Mouse (Mus musculus) neural tube, embryonic 13.5 days (tissue): ENCODE data around the gene Ppp1r14a. TPM values are rescaled to one million over a fixed set of nuclear protein-coding genes. Genes with fewer than 3 reads are reported as not detected.

Source experiments
- ATAC-seq: fragments of 200-750 bp; cut with Nextera tagmentation; 2 replicates; pipeline ENCODE4 v1.8.0; 2017; ENCODE audit warnings: low read depth, mild to moderate bottlenecking, moderate TSS enrichment, moderate library complexity
- H3K27ac ChIP-seq: fragments of 300-500 bp; sonication (generic); replicated peaks from 2 replicates; pipeline ENCODE4 v1.5.1; 2015; ENCODE audit warnings: moderate library complexity, mild to moderate bottlenecking, inconsistent platforms
- H3K27me3 ChIP-seq: fragments of 300-500 bp; sonication (generic); 2 replicates; pipeline ENCODE4 v1.6.1; 2015; ENCODE audit warnings: mild to moderate bottlenecking, inconsistent platforms
- H3K36me3 ChIP-seq: fragments of 300-500 bp; sonication (generic); 2 replicates; pipeline ENCODE4 v1.6.1; 2015; ENCODE audit warnings: mild to moderate bottlenecking, inconsistent platforms
- H3K4me1 ChIP-seq: fragments of 300-500 bp; sonication (generic); replicated peaks from 2 replicates; pipeline ENCODE4 v1.6.1; 2015; ENCODE audit warnings: inconsistent platforms
- H3K4me2 ChIP-seq: fragments of 300-500 bp; sonication (generic); 2 replicates; pipeline ENCODE4 v1.6.1; 2015; ENCODE audit warnings: inconsistent platforms, mild to moderate bottlenecking, moderate library complexity
- H3K4me3 ChIP-seq: fragments of 300-500 bp; sonication (generic); 2 replicates; pipeline ENCODE4 v1.5.1; 2015; ENCODE audit warnings: mild to moderate bottlenecking, inconsistent platforms
- H3K9ac ChIP-seq: fragments of 300-500 bp; sonication (generic); 2 replicates; pipeline ENCODE4 v1.6.1; 2015; ENCODE audit warnings: moderate library complexity, mild to moderate bottlenecking, inconsistent platforms
- H3K9me3 ChIP-seq: fragments of 300-500 bp; sonication (generic); 2 replicates; pipeline ENCODE4 v1.6.1; 2016; ENCODE audit warnings: inconsistent platforms
- WGBS: fragments of 180-500 bp; shearing (Covaris S2); methylation state at CpG from one replicate; pipeline ENCODE4 v1.1.7; 2015; 5-methylcytosine and 5-hydroxymethylcytosine counted together
- polyA plus RNA-seq: library from polyadenylated mRNA; unstranded; fragments of >200 nt; fragmentation: Nextera tagmentation; extraction: Ambion mirVana; gene quantifications from 2 replicates; pipeline ENCODE4 v1.2.1, GENCODE M21; 2015

The Ppp1r14a gene
- polyA plus RNA-seq, 1 experiment from 2014 or later, result 24.8 TPM

- peak; percentile 84 for ATAC-seq
- Histone ChIP-seq H3K4me2 (peak within 1 kb of the TSS; percentile 96), H3K9me3 (no peaks in the 10 kb centered on the region), H3K4me1 (peaks cover 17% of the 10 kb centered on the region), H3K4me3 (peak within 1 kb of the TSS; percentile 56), H3K27me3 (peaks cover 48% of the 10 kb centered on the region), H3K27ac (no peak within 1 kb of the TSS), H3K36me3 (no peaks in the 10 kb centered on the region), H3K9ac (peak within 1 kb of the TSS; percentile 71)
- WGBS, result under 1% methylated on average over 79 of the region's 80 CpGs
Measured at GRCm38 (mm10) chr7:29281201-29282073, 7.7 kb upstream of the Ppp1r14a start, which contains the start of gene Spint2. TSS of gene Spint2 (minus strand) at chr7:29281912.

- Histone ChIP-seq H3K36me3 (no peaks in the 10 kb centered on the region), H3K4me2 (peak overlapping the region; percentile 96), H3K9me3 (no peaks in the 10 kb centered on the region), H3K9ac (peak overlapping the region; percentile 71), H3K27me3 (peaks cover 50% of the 10 kb centered on the region), H3K4me3 (peak overlapping the region; percentile 56), H3K27ac (no peak overlapping the region), H3K4me1 (peaks cover 17% of the 10 kb centered on the region)
- no peak; the same call in 1 of the 2 replicates for ATAC-seq
- WGBS, result 10% methylated on average over 21 of the region's 21 CpGs
Measured at GRCm38 (mm10) chr7:29282074-29282554, 7.0 kb upstream of the Ppp1r14a start.

DNA sequence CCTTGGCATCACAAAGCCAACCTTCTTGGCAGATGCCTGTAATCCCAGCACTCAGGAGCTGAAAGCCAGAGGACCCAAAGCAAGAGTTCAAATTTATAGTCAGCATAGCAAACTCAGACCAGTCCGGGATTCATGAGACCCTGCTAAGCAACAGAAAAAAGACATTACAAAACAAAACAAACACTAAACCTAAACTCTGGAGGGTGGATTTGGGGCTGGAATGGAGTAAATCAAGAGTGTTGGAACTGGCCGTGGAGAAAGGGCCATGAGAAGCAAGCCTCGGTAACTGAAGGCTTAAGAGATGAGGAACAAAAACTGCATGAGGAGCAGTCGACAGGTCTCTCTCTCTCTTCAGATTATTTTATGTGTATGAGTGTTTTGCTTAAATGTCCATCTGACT lies 5.2 kb upstream of the Ppp1r14a start:
- 76% methylated on average over 4 of the region's 4 CpGs for WGBS

DNA sequence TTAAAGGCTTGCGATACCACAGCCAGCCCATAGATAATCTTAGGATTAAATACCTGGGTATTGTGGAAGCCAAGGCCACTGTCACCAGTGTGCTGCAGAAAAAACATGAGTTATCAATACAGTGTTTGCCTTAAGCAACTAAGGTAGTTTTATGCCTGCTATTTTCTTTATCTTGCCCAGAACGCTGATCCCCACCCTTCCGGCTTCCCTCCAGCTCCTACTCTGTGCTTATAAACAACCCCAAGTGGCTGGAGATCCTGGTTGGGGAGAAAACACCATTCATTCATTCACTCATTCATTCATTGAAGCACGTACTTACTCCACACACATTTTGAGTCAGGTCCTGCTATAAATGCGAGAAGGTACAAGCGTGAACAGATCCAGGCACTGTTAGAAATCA lies 4.6 kb upstream of the Ppp1r14a start:
- H3K4me2 ChIP-seq, result no peak overlapping the region
- H3K27me3 ChIP-seq, result peaks cover 56% of the 10 kb centered on the region
- no peaks in the 10 kb centered on the region for H3K36me3 ChIP-seq
- H3K4me3 ChIP-seq, result no peak overlapping the region
- no peak for ATAC-seq
- no peaks in the 10 kb centered on the region for H3K9me3 ChIP-seq
- H3K27ac ChIP-seq, result no peak overlapping the region
- WGBS, result 94% methylated on average over 6 of the region's 6 CpGs
- H3K4me1 ChIP-seq, result peaks cover 28% of the 10 kb centered on the region
- H3K9ac ChIP-seq, result no peak overlapping the region

More for the DNA sequence above, 5.2 kb upstream of the Ppp1r14a start:
- Histone ChIP-seq H3K4me3 (no peak overlapping the region), H3K27me3 (peaks cover 58% of the 10 kb centered on the region), H3K9me3 (no peaks in the 10 kb centered on the region), H3K9ac (no peak overlapping the region), H3K36me3 (no peaks in the 10 kb centered on the region), H3K4me2 (no peak overlapping the region), H3K27ac (no peak overlapping the region), H3K4me1 (peaks cover 21% of the 10 kb centered on the region)
- no peak for ATAC-seq

- no peaks in the 10 kb centered on the region for H3K9me3 ChIP-seq
- WGBS, result 84% methylated on average over 7 of the region's 7 CpGs
- no peak for ATAC-seq
- no peak overlapping the region for H3K27ac ChIP-seq
- peaks cover 37% of the 10 kb centered on the region for H3K4me1 ChIP-seq
- no peak overlapping the region for H3K9ac ChIP-seq
- no peak overlapping the region for H3K4me3 ChIP-seq
- no peaks in the 10 kb centered on the region for H3K36me3 ChIP-seq
- H3K27me3 ChIP-seq, result peaks cover 27% of the 10 kb centered on the region
- no peak overlapping the region for H3K4me2 ChIP-seq
Measured at GRCm38 (mm10) chr7:29287481-29287880, 1.6 kb upstream of the Ppp1r14a start.

DNA sequence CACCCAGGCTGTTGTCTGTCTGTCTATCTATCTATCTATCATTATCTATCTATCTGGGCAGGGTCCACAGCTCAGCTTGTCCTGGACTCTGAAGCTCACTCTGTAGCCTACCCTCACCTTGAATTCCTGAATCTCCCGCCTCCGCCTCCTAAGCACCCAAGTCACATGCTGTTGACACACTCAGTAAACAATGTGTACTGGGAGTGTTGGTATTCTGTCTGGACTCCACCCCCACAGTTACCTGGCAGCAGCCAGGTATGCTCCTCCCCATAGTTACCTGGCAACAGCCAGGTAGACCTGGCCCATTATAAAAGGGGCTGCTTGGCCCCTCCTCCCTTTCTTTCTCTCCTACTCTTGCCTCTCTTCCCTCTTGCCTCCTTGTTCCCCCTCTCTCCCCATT lies 1.0 kb upstream of the Ppp1r14a start:
- Histone ChIP-seq H3K9me3 (no peaks in the 10 kb centered on the region), H3K27me3 (peaks cover 22% of the 10 kb centered on the region; the same call in 1 of the 2 replicates), H3K4me2 (no peak overlapping the region), H3K27ac (no peak overlapping the region), H3K4me3 (no peak overlapping the region), H3K4me1 (peaks cover 43% of the 10 kb centered on the region), H3K36me3 (no peaks in the 10 kb centered on the region), H3K9ac (no peak overlapping the region)
- no peak for ATAC-seq
- WGBS, result 83% methylated on average over 2 of the region's 2 CpGs

DNA sequence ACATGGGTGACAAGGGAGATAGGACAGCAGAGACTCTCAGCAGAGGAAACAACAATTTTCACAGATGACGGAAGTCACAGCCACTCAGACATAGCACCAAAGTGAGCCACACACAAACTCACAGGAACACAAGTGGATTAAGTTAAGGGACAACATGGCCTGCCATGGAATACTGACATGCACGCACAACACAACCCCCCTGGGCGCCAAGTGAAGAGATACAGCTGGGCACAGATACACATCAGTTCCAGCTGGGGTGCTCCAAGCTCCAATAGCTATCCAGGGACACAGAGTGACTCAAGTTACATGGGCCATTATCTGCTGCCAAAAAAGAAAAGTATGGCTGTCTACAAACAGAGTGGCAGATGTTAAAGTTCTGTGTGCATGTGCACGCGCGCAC lies 748 bp downstream of the Ppp1r14a start:
- H3K4me2 ChIP-seq, result peak overlapping the region; percentile 79
- no peak for ATAC-seq
- peaks cover 17% of the 10 kb centered on the region; the same call in 1 of the 2 replicates for H3K27me3 ChIP-seq
- no peaks in the 10 kb centered on the region for H3K36me3 ChIP-seq
- H3K9ac ChIP-seq, result peak overlapping the region; percentile 74
- 70% methylated on average over 6 of the region's 6 CpGs for WGBS
- no peaks in the 10 kb centered on the region for H3K9me3 ChIP-seq
- peak overlapping the region; percentile 48 for H3K4me3 ChIP-seq
- peak overlapping the region; percentile 84 for H3K27ac ChIP-seq
- H3K4me1 ChIP-seq, result peaks cover 57% of the 10 kb centered on the region

DNA sequence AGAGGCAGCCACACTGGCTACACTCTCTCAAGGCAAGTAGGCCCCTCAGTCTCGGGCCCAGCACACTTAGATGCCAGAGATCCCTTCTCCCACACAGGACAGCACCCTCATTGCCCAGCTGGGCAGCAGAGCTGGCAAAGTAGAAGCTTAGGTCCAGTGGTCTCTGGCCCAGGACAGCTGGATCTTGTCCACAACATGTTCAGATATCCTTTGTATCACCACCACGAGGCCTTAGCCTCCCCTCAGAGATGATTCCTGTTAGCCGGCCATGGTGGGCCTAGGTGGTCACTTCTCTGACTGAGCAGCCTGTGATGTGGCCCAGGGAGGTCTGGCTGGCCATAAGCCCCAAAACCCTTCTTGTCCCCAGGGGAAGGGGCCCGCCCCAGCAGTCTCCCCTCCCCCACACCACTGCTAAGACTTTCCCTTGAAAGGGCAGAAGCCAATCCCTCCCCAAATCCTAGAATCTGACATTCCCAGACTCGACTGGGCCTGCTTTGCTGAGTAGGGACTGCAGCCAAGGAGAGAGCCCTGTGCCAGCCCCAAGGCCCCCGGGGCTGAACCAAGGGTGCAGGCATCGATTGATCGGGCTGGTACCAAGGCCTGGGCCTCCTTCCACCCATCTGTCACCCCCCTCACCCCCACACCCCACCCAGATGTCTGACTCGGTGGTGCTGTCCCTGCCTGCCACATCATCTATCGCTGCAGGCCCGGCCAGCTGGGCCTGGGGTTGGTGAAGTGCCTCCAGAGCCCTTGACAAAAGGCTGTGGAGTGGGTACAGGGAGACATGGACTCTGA lies 1.8 kb downstream of the Ppp1r14a start:
- 0 out of 2 replicates have a peak, but pooled peaks have one; percentile 4 for ATAC-seq
- H3K4me1 ChIP-seq, result peaks cover 57% of the 10 kb centered on the region
- peak overlapping the region; percentile 84 for H3K27ac ChIP-seq
- H3K9ac ChIP-seq, result peak overlapping the region; percentile 58
- H3K9me3 ChIP-seq, result no peaks in the 10 kb centered on the region
- H3K4me3 ChIP-seq, result peak overlapping the region; percentile 4; the same call in 1 of the 2 replicates
- H3K36me3 ChIP-seq, result no peaks in the 10 kb centered on the region
- H3K4me2 ChIP-seq, result peak overlapping the region; percentile 79
- 23% methylated on average over 11 of the region's 11 CpGs for WGBS
- H3K27me3 ChIP-seq, result peaks cover 10% of the 10 kb centered on the region; the same call in 1 of the 2 replicates

DNA sequence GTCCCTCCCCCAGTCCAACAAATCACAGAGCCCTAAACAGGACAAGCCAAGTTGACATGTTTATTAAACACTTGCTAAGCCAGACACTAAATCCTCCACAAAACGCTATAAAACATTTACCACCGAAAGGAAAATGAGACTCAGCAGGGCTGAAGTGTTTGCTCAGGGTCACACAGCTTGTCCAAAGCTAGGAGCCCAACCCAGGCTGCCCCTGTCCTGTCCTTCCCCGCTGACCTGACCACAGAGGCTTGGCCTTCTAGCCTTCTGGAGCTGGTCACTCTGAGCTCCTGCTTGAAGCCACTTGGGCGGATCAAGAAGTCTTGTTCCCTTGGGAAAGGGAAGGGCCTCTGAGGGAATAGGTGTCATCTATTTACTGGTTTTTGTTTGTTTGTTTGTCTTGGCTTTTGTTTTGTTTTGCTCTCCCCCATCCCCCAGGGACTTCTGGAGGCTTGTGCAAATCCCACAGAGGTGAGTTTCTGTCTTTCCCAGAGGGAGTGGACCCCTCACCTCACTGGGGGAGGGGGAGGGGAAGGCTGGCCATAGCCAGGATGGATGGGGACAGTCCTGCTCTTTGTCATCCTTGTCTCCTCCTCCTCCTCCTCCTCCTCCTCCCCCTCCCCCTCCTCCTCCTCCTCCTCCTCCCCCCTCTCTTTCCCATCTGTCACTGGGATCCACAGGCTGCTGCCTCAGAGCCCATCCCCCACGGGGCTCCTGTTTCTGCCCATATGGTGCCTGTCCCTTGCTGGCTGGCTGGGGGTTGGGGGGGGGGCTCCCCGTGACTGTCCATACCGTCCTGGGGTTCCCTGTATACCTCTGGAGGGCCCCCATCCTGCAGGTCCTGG lies 2.7 kb downstream of the Ppp1r14a start:
- no peaks in the 10 kb centered on the region for H3K36me3 ChIP-seq
- peak overlapping the region; percentile 84 for H3K27ac ChIP-seq
- H3K4me2 ChIP-seq, result peak overlapping the region; percentile 79
- WGBS, result 9% methylated on average over 6 of the region's 7 CpGs
- peak; percentile 22 for ATAC-seq
- peaks cover 57% of the 10 kb centered on the region for H3K4me1 ChIP-seq
- H3K4me3 ChIP-seq, result no peak overlapping the region
- no peaks in the 10 kb centered on the region for H3K9me3 ChIP-seq
- H3K9ac ChIP-seq, result peak overlapping the region; percentile 58
- H3K27me3 ChIP-seq, result peaks cover 10% of the 10 kb centered on the region; the same call in 1 of the 2 replicates

DNA sequence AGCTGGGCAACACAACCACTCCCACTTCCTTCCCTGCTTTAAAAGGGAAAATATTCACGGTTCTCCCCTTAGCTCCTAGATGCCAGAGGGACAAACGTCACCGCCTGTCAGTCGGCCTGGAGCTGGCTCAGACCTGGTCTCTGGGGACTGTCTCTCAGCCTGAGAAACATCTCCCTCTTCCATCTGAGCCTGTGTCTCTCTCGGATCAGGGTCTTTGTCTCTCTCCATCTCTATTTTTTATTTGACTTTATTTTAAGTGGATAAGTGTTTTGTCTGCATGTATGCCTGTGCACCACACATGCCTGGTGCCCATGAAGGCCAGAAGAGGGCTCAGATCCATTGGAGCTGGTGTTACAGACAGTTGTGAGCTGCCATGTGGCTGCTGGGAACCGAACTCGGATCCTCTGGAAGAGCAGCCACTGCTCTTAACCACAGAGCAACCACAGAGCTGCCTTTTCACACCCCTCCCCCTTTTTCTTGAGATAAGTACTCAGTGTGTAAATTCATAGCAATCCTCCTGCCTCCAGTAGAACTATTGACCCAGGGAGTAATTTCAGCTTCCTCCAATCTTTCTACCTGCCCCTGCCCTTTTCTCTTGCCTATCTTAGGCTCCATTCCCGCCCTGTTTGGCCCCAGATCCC lies 3.5 kb downstream of the Ppp1r14a start:
- ATAC-seq, result peak; percentile 6; the same call in 1 of the 2 replicates
- H3K27me3 ChIP-seq, result peaks cover 4% of the 10 kb centered on the region; the same call in 1 of the 2 replicates
- H3K4me3 ChIP-seq, result no peak overlapping the region
- H3K9me3 ChIP-seq, result no peaks in the 10 kb centered on the region
- peak overlapping the region; percentile 74 for H3K27ac ChIP-seq
- peaks cover 57% of the 10 kb centered on the region for H3K4me1 ChIP-seq
- WGBS, result 21% methylated on average over 8 of the region's 8 CpGs
- peak overlapping the region; percentile 15; the same call in 1 of the 2 replicates for H3K4me2 ChIP-seq
- H3K36me3 ChIP-seq, result no peaks in the 10 kb centered on the region
- 0 out of 2 replicates have a peak overlapping the region, but pooled peaks have one; percentile 1 for H3K9ac ChIP-seq
